Mouse (Mus musculus) adrenal gland, postnatal 25 days (tissue): Measurements from ENCODE around the gene Gstp3. TPM values are rescaled to one million over a fixed set of nuclear protein-coding genes. Genes with fewer than 3 reads are reported as not detected.
"Not testable (repeated sequence)": the region's sequence is repeated elsewhere in the genome, so short reads cannot be mapped to it uniquely, and the experiment has no call there.

ENCODE experiments used
- DNase-seq: peaks from one replicate; pipeline ENCODE4 v3.0.0; 2021; ENCODE audit warnings: mixed read lengths
- total RNA-seq: library from RNA; stranded (reverse); gene quantifications from 2 replicates; pipeline ENCODE4 v1.2.3, GENCODE M21; 2021

Gstp3 gene
- total RNA-seq, 1 experiment from 2014 or later, result 0.76 TPM

DNA sequence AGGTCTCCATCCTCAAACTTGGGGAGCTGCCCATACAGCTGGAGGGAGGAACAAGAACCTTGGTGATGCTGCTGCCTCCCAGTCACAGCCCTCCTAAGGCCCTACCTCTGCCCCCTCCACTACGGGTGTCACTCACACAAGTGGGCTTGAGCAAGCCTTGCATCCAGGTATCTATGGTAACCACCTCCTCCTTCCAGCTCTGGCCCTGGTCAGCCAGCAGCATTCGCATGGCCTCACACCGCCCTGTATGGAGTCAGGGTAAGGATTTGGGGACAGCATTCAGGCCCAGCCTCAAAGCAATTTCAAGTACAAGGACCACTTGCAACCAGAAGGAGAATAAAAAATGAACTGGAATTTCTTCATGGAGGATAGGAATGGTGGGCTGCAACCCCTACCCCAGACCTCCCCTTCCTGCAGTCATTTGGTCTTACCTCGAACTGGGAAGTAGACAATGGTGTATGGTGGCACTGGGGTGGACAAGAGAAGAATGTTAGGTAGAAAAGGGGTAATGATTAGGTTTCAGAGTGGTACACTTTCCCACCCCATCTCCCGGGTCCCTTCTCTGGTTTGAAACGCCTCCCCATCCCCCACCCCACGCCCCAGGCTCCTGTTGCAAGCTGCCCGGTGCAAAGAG lies 22.1 kb downstream of the Gstp3 start:
- DNase-seq, result not testable (repeated sequence)

DNA sequence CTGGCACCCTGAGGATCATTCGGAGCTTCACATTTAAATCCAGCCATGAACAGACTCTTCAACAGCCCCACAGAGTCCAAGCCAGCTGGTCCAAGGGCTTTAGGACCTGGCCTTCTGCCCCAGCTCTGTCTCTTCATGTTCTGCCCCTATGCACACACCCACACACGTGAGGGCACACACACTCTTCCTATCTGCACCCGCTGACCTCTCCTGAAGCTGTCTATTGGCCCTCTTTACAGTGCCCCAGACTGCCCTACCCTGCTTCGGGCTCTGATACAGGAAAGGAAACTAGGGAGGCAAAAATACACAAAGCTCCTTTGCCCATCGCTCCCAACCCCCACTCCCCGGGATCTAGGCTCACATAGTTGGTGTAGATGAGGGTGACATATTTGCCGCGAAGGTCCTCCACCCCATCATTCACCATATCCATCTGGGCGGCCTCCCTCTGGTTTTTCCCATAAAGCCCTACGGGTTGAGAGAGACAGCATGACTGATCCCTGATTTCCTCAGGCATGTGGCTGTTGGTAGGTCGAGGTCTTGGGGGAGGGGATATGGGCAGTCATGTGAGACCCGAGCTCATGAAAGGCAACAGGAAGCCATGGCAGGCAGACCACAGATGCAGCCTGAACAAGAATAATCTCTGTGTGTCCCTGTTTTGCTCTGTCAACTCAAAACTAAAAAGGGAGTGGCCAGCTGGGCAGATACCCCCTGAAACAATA lies 22.9 kb downstream of the Gstp3 start:
- no peak for DNase-seq

DNA sequence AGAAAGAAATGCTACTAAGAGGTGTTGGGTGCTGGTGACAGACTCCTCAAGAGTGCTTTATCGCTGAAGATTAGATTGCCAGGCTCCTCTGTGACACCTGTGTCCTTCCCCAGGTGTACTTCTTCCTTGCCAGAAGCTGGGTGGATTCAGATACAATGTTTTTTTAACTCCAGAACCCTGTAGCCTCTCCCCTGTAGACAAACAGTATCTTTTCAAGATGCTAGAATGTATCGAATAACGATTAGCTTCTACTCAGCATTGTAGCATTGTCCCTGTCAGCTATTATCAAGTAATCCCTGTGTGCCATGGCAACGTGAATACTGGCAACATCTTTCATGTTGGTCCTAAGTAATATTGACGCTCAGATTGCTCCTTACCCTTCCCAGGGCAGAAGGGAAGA lies 25.6 kb downstream of the Gstp3 start:
- no peak for DNase-seq

DNA sequence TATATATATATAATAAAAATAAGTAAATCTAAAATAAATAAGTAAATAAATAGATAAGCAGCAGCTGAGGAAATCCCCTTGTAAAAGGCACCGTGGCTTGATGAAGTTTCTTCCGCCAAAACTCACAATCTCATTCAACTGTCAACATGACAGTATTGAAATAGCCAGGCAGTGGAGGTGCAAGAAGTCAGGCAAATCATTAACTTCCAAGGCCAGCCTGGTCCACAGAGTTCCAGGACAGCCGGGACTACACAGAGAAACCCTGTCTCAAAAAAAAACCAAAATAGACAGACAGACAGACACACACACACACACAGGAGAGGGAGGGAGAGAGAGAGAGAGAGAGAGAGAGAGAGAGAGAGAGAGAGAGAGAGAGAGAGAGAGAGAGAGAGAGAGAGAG lies 26.1 kb downstream of the Gstp3 start:
- no peak for DNase-seq

DNA sequence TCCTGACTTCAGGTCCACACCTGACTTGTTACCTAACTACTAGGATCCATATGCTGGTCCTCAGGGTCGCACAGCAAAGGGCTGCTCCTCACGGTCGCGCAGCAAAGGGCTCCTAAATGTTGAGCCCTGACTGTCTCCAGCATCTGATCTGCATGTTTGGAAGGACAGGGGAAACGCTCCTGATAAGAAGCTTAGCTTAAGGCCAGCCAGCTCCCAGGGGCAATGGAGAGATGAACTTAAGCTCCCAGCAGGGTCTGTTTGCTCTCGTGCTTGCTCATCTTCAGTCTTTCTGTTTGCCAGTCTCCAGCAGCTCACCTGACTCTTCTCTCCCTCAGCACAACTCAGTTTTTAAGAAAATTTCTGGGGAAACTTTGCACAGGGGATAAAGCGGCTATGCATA lies 26.7 kb downstream of the Gstp3 start:
- no peak for DNase-seq

DNA sequence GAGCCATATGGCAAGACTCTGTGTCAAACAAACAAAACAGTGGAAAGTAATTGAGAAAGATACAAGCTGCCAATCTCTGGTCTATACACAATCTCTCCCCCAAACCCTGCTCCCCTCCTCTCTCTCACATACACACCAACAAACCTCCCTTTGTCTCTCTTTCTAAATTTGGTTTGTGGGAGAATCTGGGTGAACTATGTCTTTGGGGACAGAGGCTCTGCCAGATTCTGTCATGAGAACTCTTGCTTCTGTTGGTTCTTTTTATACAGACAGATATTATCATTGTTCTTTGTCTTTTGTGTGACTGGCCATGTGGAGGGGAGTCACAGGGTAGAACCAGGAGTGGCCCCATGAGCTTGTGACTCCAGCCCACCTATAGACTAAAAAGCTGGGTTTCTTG lies 31.8 kb downstream of the Gstp3 start:
- DNase-seq, result no peak

DNA sequence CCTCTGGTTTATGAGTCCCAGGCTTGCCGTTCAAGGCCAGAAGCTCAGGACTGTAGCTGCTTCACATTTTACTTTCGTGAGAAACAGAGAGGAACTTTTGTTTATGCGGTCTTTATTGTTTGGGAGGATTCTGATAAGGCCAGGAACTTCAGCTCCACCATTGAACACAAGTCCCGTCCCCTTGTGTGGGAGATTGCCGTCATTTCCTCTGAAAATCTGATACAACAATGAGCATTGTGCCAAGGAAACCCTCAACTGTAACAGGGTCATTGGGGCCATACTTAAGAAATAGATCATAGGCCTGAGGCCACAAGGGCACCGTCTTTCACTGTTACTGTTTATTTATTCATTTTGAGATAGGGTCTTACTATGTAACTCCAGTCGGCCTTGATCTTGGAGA lies 36.2 kb downstream of the Gstp3 start:
- DNase-seq, result no peak

DNA sequence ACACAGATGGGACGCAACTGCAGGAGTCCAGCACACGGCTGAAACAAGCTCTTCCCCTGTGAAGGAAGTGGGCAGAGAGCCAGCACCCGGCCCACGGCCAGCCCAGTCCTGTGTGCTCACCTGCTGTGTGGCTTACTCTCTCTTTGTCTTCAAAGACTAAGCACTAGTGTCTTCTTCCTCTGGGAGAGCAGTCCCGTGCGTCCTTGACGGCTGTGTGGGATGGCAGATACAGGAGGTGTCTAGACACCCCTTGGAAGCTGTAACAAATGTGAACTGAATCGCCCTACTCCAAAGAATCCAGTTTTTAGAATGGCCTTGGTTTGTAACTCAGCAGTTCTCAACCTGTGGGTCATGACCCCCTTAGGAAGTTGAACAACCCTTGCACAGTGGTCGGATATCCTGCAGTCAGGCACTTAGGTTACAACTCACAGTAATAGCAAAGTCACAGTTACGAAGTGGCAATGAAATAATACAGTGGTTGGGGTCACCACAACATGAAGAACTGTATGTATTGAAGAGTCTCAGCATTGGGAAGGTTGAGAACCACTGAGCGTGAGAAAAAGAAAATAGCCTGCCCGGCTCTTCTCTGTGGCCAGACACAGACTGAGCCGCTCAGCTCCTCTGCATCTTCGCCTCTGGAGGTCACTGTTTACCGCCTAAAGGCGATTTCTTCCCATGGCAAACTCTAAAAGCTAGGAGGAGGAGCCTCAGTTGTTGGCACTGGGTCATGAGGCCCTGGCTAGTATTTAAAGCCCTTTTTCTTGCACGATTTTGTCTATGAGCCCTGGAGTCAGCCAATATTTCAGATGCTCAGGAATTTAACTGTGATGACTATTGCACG lies 40.4 kb downstream of the Gstp3 start:
- DNase-seq, result peak; percentile 71

DNA sequence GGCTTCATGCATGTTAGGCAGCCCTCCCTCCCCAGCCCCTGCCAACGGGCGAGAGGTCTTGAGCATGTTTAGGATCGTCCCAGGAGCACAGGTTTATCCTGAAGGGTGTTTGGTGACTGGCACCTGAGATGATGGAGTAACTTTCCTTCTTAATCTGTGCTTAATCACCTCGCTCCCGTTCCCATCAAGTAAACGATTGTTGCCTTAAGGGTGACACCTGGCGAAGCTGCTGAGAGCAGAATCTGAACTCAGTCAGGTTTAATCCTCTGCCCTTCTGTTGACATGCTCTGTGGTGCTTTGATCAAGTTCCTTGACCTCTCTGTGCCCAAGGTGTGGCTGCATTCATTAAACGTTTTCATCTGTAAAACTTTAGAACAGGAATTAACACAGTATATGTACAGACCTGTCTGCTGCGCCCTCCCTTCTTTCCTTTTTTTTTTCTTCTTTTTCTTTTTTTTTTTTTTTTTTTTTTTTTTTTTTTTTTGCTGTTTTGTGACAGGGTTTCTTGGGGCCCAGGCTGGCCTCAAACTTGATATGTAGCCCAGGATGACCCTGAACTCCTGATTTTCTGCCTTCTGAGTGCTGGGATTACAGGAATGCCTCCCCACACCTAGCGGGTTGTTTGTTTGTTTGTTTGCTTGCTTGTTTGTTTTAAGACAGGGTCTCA lies 41.3 kb downstream of the Gstp3 start:
- no peak for DNase-seq

DNA sequence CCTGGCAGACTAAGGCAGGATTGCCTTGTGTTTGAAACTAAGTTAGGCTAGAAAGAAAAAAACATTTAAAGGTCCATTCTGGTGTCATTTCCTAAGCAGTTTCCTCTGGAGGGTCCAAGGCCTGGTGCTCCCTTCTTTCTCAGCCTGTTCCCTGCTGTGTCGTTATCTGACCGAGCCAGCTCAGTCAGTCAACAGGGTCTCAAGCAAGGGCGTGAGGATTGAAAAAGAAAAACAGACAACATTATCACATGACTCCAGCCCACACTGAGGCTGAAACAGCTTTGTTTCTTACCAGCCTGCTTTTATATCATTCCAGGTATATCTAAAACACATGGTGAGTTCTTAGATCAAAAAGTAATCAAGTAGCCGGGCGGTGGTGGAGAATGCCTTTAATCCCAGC lies 43.7 kb downstream of the Gstp3 start:
- no peak for DNase-seq

DNA sequence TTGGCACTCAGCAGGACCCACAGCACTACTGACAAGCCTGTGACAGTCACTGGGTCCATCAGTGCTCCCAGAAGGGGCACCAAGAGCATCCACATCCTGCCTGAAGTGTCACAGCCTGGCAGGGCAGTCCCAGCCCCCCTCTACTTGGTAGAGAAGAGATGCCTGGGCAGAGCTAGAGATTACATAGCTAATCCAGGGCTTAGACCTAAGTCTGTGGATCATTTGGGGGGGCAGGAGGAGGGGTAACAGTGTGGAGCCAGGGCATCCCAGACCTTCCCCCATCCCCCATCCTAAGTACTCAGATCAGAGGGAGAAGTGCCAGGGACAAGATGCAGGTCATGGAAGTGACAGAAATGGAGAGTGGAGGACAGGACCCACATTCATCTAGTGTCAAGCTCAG lies 44.6 kb downstream of the Gstp3 start:
- no peak for DNase-seq

DNA sequence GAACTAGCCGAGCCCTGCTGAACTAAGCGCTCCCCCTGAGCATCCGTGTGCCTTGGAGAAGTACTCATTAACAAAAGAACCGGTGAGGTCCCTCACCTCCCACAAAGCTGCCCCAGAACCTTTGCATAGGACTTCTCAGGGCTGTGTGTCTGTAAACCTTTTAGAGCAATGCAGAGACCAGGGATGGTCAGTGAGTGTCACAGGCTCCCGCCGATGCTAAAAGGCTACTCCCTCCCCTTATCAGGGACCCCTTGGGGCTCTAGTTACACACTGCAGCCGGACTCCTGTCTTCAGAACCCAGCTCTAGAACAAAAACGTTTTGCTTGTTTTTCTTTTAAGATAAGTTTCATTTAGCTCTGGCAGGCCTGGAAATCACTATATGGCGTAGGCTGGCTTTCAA lies 46.3 kb downstream of the Gstp3 start:
- DNase-seq, result no peak

DNA sequence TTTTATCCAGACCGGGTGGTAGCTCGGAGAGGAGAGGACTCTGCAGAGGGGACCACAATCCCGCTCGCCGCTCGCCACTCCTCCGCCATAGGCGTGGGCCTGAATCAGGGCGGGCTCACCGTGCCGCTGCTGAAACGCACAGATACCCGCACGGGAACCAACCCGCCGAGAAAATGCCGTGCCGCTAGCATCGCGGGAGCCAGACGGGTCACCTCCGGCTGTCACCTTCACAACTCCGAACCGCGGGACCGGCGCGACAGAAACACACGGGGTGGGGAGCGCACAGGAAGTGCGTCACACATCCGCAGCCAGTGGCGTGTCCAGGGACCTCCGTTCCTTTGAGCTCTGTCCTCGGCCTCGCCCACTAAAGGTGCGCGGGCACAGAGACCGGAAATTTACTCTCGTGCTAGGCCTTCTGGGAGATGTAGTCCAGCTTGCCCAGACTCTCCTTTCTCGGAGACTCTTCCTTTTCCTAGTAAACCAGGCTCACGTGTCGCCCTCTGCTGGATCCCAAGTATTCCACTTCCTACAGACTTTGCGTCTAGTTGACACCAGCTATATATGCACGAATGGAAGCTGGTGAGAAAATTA lies 46.8 kb downstream of the Gstp3 start, which contains the start of gene Ndufv1:
TSS of gene Ndufv1 (minus strand) at position 375 of the 591 bp plus-strand sequence.
- DNase-seq, result peak; percentile 90

DNA sequence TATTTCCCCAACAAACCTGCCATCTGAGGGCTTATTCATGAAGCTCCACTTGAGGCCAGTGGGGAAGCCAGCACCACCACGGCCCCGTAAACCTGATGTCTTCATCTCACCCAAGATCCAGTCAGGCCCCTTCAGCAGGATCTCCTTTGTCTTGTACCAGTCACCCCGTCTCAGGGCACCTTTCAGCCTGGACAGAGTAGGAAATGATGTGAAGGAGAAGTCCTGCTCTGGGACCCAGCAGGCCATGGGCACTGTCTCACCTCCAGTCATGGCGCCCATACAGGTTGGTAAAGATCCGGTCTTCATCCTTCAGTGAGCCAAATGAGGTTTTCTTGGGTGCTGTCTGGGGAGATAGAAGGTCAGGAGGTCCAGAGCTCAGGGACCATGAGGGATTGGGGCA lies 48.3 kb downstream of the Gstp3 start:
- DNase-seq, result no peak

Other genes starting within 250 kb of the Gstp3 start
- gene Chka, start 207.8 kb downstream of the Gstp3 start, total RNA-seq, result 72.2 and 82.8 TPM in 2 replicates
- gene Tcirg1, start 152.4 kb downstream of the Gstp3 start, total RNA-seq, result 83.9 and 87.0 TPM in 2 replicates
- 338 and 341 TPM in 2 replicates for gene Ndufs8, start 146.8 kb downstream of the Gstp3 start, total RNA-seq
- gene Aldh3b1, start 129.8 kb downstream of the Gstp3 start, total RNA-seq, result 131 and 209 TPM in 2 replicates
- gene Unc93b1, start 124.4 kb downstream of the Gstp3 start, total RNA-seq, result 46.5 and 69.6 TPM in 2 replicates
- 0.48 and 1.3 TPM in 2 replicates for gene Aldh3b3, start 100.9 kb downstream of the Gstp3 start, total RNA-seq
- 10.0 and 11.6 TPM in 2 replicates for gene Aldh3b2, start 87.2 kb downstream of the Gstp3 start, total RNA-seq
- 18.5 and 27.6 TPM in 2 replicates for gene Acy3, start 73.0 kb downstream of the Gstp3 start, total RNA-seq
- not detected in 2 replicates for gene Tbx10, start 66.8 kb downstream of the Gstp3 start, total RNA-seq
- gene Nudt8, start 59.0 kb downstream of the Gstp3 start, total RNA-seq, result 18.7 and 24.8 TPM in 2 replicates
- 1.3 and 1.7 TPM in 2 replicates for gene Gm49405, start 58.9 kb downstream of the Gstp3 start, total RNA-seq
- gene Doc2g, start 56.3 kb downstream of the Gstp3 start, total RNA-seq, result 0.76 and 2.4 TPM in 2 replicates
- 244 and 297 TPM in 2 replicates for gene Ndufv1, start 46.8 kb downstream of the Gstp3 start, total RNA-seq
- gene Gstp1, start 21.6 kb downstream of the Gstp3 start, total RNA-seq, result 383 and 392 TPM in 2 replicates
- gene Gstp2, start 13.5 kb downstream of the Gstp3 start, total RNA-seq, result 58.6 and 65.7 TPM in 2 replicates
- gene Cabp2, start 22.0 kb upstream of the Gstp3 start, total RNA-seq, result not detected in 2 replicates
- 84.7 and 88.0 TPM in 2 replicates for gene Cdk2ap2, start 37.6 kb upstream of the Gstp3 start, total RNA-seq
- 54.8 and 73.7 TPM in 2 replicates for gene Pitpnm1, start 40.4 kb upstream of the Gstp3 start, total RNA-seq
- gene Aip, start 66.3 kb upstream of the Gstp3 start, total RNA-seq, result 108 and 117 TPM in 2 replicates
- 0.12 TPM in 1 of 2 replicates, not detected in the other for gene Gpr152, start 80.2 kb upstream of the Gstp3 start, total RNA-seq
- gene Cabp4, start 84.5 kb upstream of the Gstp3 start, total RNA-seq, result 0.94 and 1.3 TPM in 2 replicates
- gene Coro1b, start 89.0 kb upstream of the Gstp3 start, total RNA-seq, result 179 and 226 TPM in 2 replicates
- 3.9 and 6.0 TPM in 2 replicates for gene Ptprcap, start 94.0 kb upstream of the Gstp3 start, total RNA-seq
- 48.8 and 52.6 TPM in 2 replicates for gene Rps6kb2, start 103.8 kb upstream of the Gstp3 start, total RNA-seq
- gene Carns1, start 115.9 kb upstream of the Gstp3 start, total RNA-seq, result 2.6 and 4.1 TPM in 2 replicates
- gene Tbc1d10c, start 131.7 kb upstream of the Gstp3 start, total RNA-seq, result 1.0 TPM in 1 of 2 replicates, not detected in the other
- gene Ppp1ca, start 132.5 kb upstream of the Gstp3 start, total RNA-seq, result 373 and 392 TPM in 2 replicates
- gene Rad9a, start 142.1 kb upstream of the Gstp3 start, total RNA-seq, result 10.1 and 10.8 TPM in 2 replicates
- gene Clcf1, start 154.7 kb upstream of the Gstp3 start, total RNA-seq, result 11.0 and 14.5 TPM in 2 replicates
- gene AC109138.7, start 154.8 kb upstream of the Gstp3 start, total RNA-seq, result not detected in 2 replicates
- gene Pold4, start 172.3 kb upstream of the Gstp3 start, total RNA-seq, result 56.8 and 60.4 TPM in 2 replicates
- 35.6 and 52.3 TPM in 2 replicates for gene Ssh3, start 209.6 kb upstream of the Gstp3 start, total RNA-seq
- gene Ankrd13d, start 223.6 kb upstream of the Gstp3 start, total RNA-seq, result 4.3 and 4.9 TPM in 2 replicates
- gene Grk2, start 246.7 kb upstream of the Gstp3 start, total RNA-seq, result 45.8 and 59.4 TPM in 2 replicates